ENCODE assay signal across 9 mouse cellular contexts in genomic region chr3:88460983-88461696, GRCm38 (mm10). TPM values are rescaled to one million over a fixed set of nuclear protein-coding genes. Genes with fewer than 3 reads are reported as not detected.
DNase-seq lines count a peak whose midpoint lies in the region; ATAC-seq and TF ChIP-seq lines count a peak whose summit lies in the region.
"Had no signal": no experiment of that assay in that cellular context is flagged by ENCODE, and none has a peak within 500 bp of the region (broad histone marks: within the 10 kb centered on the region; RNA-seq: fewer than 3 reads in every experiment).

TSS of gene Sema4a (minus strand) at chr3:88461182.

- no peak for DNase-seq in liver, adult 2 months (ENCODE audit: extremely low read depth, low read depth, low spot score)
- DNase-seq in liver, result no peak
- DNase-seq in embryonic facial prominence, embryonic 10.5 days (ENCODE audit: low spot score), result no peak
- DNase-seq in embryo, embryonic 9.5 days (ENCODE audit: extremely low spot score), result no peak
- no peak for DNase-seq in kidney, postnatal 4 days
- no peak for DNase-seq in thymus, postnatal 25 days

- no peak for ATAC-seq in intestine, embryonic 16.5 days
- ATAC-seq in megakaryocyte, adult 5-6 weeks (ENCODE audit: poor library complexity, severe bottlenecking), result no peak

- no peaks in the 10 kb centered on the region for H3K9me3 ChIP-seq in embryonic facial prominence, embryonic 10.5 days
- H3K9me3 ChIP-seq in intestine, embryonic 16.5 days (ENCODE audit: control insufficient read depth, low read length), result no peaks in the 10 kb centered on the region

- no peak within 1 kb of the TSS for H3K4me3 ChIP-seq in liver, adult 2 months (ENCODE audit: insufficient read depth, low read depth, low read length)
- H3K4me3 ChIP-seq in embryonic facial prominence, embryonic 10.5 days, result no peak within 1 kb of the TSS
- H3K4me3 ChIP-seq in intestine, embryonic 16.5 days (ENCODE audit: low read length), result no peak within 1 kb of the TSS

- H3K36me3 ChIP-seq in liver, adult 2 months (ENCODE audit: control insufficient read depth, insufficient read depth, low read length), result no peaks in the 10 kb centered on the region
- H3K36me3 ChIP-seq in embryonic facial prominence, embryonic 10.5 days (replicated peaks), result no peaks in the 10 kb centered on the region
- H3K36me3 ChIP-seq in intestine, embryonic 16.5 days (ENCODE audit: control insufficient read depth, insufficient read depth, low read length), result no peaks in the 10 kb centered on the region

- H3K79me2 ChIP-seq in liver, adult 2 months (ENCODE audit: control insufficient read depth, insufficient read depth, low read length), result no peaks in the 10 kb centered on the region

- H3K27ac ChIP-seq in liver, adult 2 months (replicated peaks; ENCODE audit: insufficient read depth, low read depth, low read length), result no peak within 1 kb of the TSS
- H3K27ac ChIP-seq in embryonic facial prominence, embryonic 10.5 days (replicated peaks), result peak within 1 kb of the TSS; percentile 44; the same call in 1 of the 2 replicates
- H3K27ac ChIP-seq in intestine, embryonic 16.5 days (ENCODE audit: low read length), result no peak within 1 kb of the TSS
- H3K27ac ChIP-seq: liver, embryonic 14.5 days had no signal

- H3K4me1 ChIP-seq in liver, adult 2 months (ENCODE audit: control insufficient read depth, insufficient read depth, low read length), result peaks cover 15% of the 10 kb centered on the region
- H3K4me1 ChIP-seq in embryonic facial prominence, embryonic 10.5 days, result peaks cover 41% of the 10 kb centered on the region
- H3K4me1 ChIP-seq in intestine, embryonic 16.5 days (ENCODE audit: control insufficient read depth, insufficient read depth, low read length), result peaks cover 17% of the 10 kb centered on the region

- TF ChIP-seq CTCF in liver, adult 2 months (IDR thresholded peaks at IDR 0.05; ENCODE audit: low read depth, low read length), result no peak

- no peaks in the 10 kb centered on the region for H3K27me3 ChIP-seq in liver, adult 2 months (ENCODE audit: control insufficient read depth, insufficient read depth, low read length)
- peaks cover 50% of the 10 kb centered on the region for H3K27me3 ChIP-seq in embryonic facial prominence, embryonic 10.5 days (replicated peaks; ENCODE audit: low read depth, poor library complexity, severe bottlenecking)
- H3K27me3 ChIP-seq in intestine, embryonic 16.5 days (replicated peaks; ENCODE audit: control insufficient read depth, insufficient read depth, low read length), result 0 out of 2 replicates have a peak, but pooled peaks cover 3% of the 10 kb centered on the region

- TF ChIP-seq POLR2A in liver, adult 2 months (IDR thresholded peaks at IDR 0.05; ENCODE audit: extremely low read depth, insufficient read depth, low read length), result no peak

- no peak within 1 kb of the TSS for H3K9ac ChIP-seq in liver, adult 2 months (ENCODE audit: low read depth, low read length)
- no peak within 1 kb of the TSS for H3K9ac ChIP-seq in intestine, embryonic 16.5 days (ENCODE audit: low read depth, low read length)
- H3K9ac ChIP-seq: liver, embryonic 14.5 days had no signal

- H3K4me2 ChIP-seq in intestine, embryonic 16.5 days (ENCODE audit: low read depth, low read length), result no peak within 1 kb of the TSS

- WGBS in liver, adult 2 months, result 63% methylated on average over 12 of the region's 12 CpGs
- 45% methylated on average over 12 of the region's 12 CpGs for WGBS in embryonic facial prominence, embryonic 10.5 days
- whole genome bisulfite sequencing in intestine, embryonic 16.5 days, result 44% methylated on average over 12 of the region's 12 CpGs

RNA-seq across cellular contexts. Expression of gene Sema4a, which starts in this region (rescaled TPM):
- total RNA-seq in liver, adult 2 months (2014; rRNA removed), result 23.4 and 37.9 TPM in 2 replicates
- polyA plus RNA-seq in liver, adult 2 months (2012; rRNA removed), result 109 and 117 TPM in 2 replicates
- 5.9 and 7.1 TPM in 2 replicates for polyA plus RNA-seq in embryonic facial prominence, embryonic 10.5 days (2016; fragmentation: Nextera tagmentation; extraction: Ambion mirVana)
- 60.9 and 71.1 TPM in 2 replicates for polyA plus RNA-seq in intestine, embryonic 16.5 days (2015; fragmentation: Nextera tagmentation; extraction: Ambion mirVana)
- total RNA-seq in megakaryocyte, adult 5-6 weeks (2015), result 171 and 181 TPM in 2 replicates
- 164 and 167 TPM in 2 replicates for total RNA-seq in megakaryocyte, adult 5-6 weeks (2017)
